In genomic region chr8:119777765-119778164, GRCm38 (mm10) we compare ENCODE assay signal across 7 mouse cellular contexts. TPM values are rescaled to one million over a fixed set of nuclear protein-coding genes. Genes with fewer than 3 reads are reported as not detected.
DNase-seq lines count a peak whose midpoint lies in the region; ATAC-seq and TF ChIP-seq lines count a peak whose summit lies in the region.

No protein-coding gene starts in this region.

- H3K4me2 ChIP-seq in kidney, embryonic 15.5 days: peak overlapping the region; percentile 84
- H3K4me2 ChIP-seq in forebrain, embryonic 12.5 days: peak overlapping the region; percentile 92
- H3K4me2 ChIP-seq in liver, embryonic 12.5 days: peak overlapping the region; percentile 94
- H3K4me2 ChIP-seq in neural tube, embryonic 14.5 days (ENCODE audit: low read depth, low read length): peak overlapping the region; percentile 90

- H3K9ac ChIP-seq in kidney, embryonic 15.5 days: peak overlapping the region; percentile 69
- peak overlapping the region; percentile 78 for H3K9ac ChIP-seq in forebrain, embryonic 12.5 days
- peak overlapping the region; percentile 81 for H3K9ac ChIP-seq in liver, embryonic 12.5 days
- H3K9ac ChIP-seq in neural tube, embryonic 14.5 days (replicated peaks; ENCODE audit: low read depth, low read length): peak overlapping the region; percentile 58

- H3K27ac ChIP-seq in kidney, embryonic 15.5 days: peak overlapping the region; percentile 86
- peak overlapping the region; percentile 80 for H3K27ac ChIP-seq in forebrain, embryonic 12.5 days
- peak overlapping the region; percentile 71 for H3K27ac ChIP-seq in liver, embryonic 12.5 days
- peak overlapping the region; percentile 82 for H3K27ac ChIP-seq in neural tube, embryonic 14.5 days (ENCODE audit: low read depth, low read length)

- no peaks in the 10 kb centered on the region for H3K9me3 ChIP-seq in kidney, embryonic 15.5 days (replicated peaks)
- no peaks in the 10 kb centered on the region for H3K9me3 ChIP-seq in forebrain, embryonic 12.5 days
- H3K9me3 ChIP-seq in liver, embryonic 12.5 days (replicated peaks): no peaks in the 10 kb centered on the region
- H3K9me3 ChIP-seq in neural tube, embryonic 14.5 days (ENCODE audit: control insufficient read depth, low read length): no peaks in the 10 kb centered on the region

- H3K27me3 ChIP-seq in kidney, embryonic 15.5 days: no peaks in the 10 kb centered on the region
- H3K27me3 ChIP-seq in forebrain, embryonic 12.5 days: peaks cover 6% of the 10 kb centered on the region; the same call in 1 of the 2 replicates
- H3K27me3 ChIP-seq in liver, embryonic 12.5 days (replicated peaks): no peaks in the 10 kb centered on the region; the same call in 1 of the 2 replicates
- H3K27me3 ChIP-seq in neural tube, embryonic 14.5 days (ENCODE audit: control insufficient read depth, insufficient read depth, low read length): no peaks in the 10 kb centered on the region

- no peak for DNase-seq in kidney, adult 18-20 months
- peak; percentile 45 for DNase-seq in brain, embryonic 14.5 days (ENCODE audit: low read depth)
- DNase-seq in left cerebral cortex, adult 8-10 months (ENCODE audit: low spot score in 2 of 2): no peak

- H3K4me1 ChIP-seq in kidney, embryonic 15.5 days: peaks cover 33% of the 10 kb centered on the region
- H3K4me1 ChIP-seq in forebrain, embryonic 12.5 days: peaks cover 19% of the 10 kb centered on the region
- peaks cover 25% of the 10 kb centered on the region for H3K4me1 ChIP-seq in liver, embryonic 12.5 days
- peaks cover 13% of the 10 kb centered on the region for H3K4me1 ChIP-seq in neural tube, embryonic 14.5 days (ENCODE audit: control insufficient read depth, insufficient read depth, low read length)

- H3K4me3 ChIP-seq in kidney, embryonic 15.5 days (replicated peaks): peak overlapping the region; percentile 60
- peak overlapping the region; percentile 60 for H3K4me3 ChIP-seq in forebrain, embryonic 12.5 days (replicated peaks)
- H3K4me3 ChIP-seq in liver, embryonic 12.5 days: peak overlapping the region; percentile 70
- peak overlapping the region; percentile 51 for H3K4me3 ChIP-seq in neural tube, embryonic 14.5 days (ENCODE audit: low read depth, low read length)

- TF ChIP-seq CTCF in brain, embryonic 14.5 days (IDR thresholded peaks at IDR 0.05; ENCODE audit: borderline replicate concordance, extremely low read depth, insufficient read depth, insufficient read length): no peak

- peak; percentile 20; the same call in 1 of the 2 replicates for ATAC-seq in kidney, embryonic 15.5 days (replicated peaks; ENCODE audit: low FRiP score)
- peak; percentile 25 for ATAC-seq in forebrain, embryonic 12.5 days (ENCODE audit: low FRiP score)
- ATAC-seq in liver, embryonic 12.5 days: peak; percentile 20
- no peak; the same call in 1 of the 2 replicates for ATAC-seq in neural tube, embryonic 14.5 days (ENCODE audit: low read depth)

- no peak for TF ChIP-seq POLR2A in brain, embryonic 14.5 days (IDR thresholded peaks at IDR 0.05; ENCODE audit: borderline replicate concordance, extremely low read depth, insufficient read depth, insufficient read length, poor library complexity, severe bottlenecking)

- no peaks in the 10 kb centered on the region for H3K36me3 ChIP-seq in kidney, embryonic 15.5 days
- H3K36me3 ChIP-seq in forebrain, embryonic 12.5 days (replicated peaks): no peaks in the 10 kb centered on the region
- H3K36me3 ChIP-seq in liver, embryonic 12.5 days: no peaks in the 10 kb centered on the region
- H3K36me3 ChIP-seq in neural tube, embryonic 14.5 days (ENCODE audit: control insufficient read depth, insufficient read depth, low read length): no peaks in the 10 kb centered on the region

- 11% methylated on average over 7 of the region's 7 CpGs for WGBS in kidney, embryonic 15.5 days
- 23% methylated on average over 7 of the region's 7 CpGs for WGBS in forebrain, embryonic 12.5 days
- 25% methylated on average over 7 of the region's 7 CpGs for WGBS in liver, embryonic 12.5 days (ENCODE audit: insufficient replicate concordance)
- 20% methylated on average over 7 of the region's 7 CpGs for WGBS in neural tube, embryonic 14.5 days

RNA-seq across cellular contexts. Expression of gene Tldc1, which starts 0.5 kb away (rescaled TPM):
- polyA plus RNA-seq in kidney, embryonic 15.5 days (2015; fragmentation: Nextera tagmentation; extraction: Ambion mirVana): 14.9 and 15.0 TPM in 2 replicates
- 13.5 and 16.1 TPM in 2 replicates for polyA plus RNA-seq in brain, embryonic 14.5 days (2012; rRNA removed)
- polyA plus RNA-seq in forebrain, embryonic 12.5 days (2016; fragmentation: Nextera tagmentation; extraction: Ambion mirVana): 10.9 and 12.7 TPM in 2 replicates
- polyA plus RNA-seq in liver, embryonic 12.5 days (2016; fragmentation: Nextera tagmentation; extraction: Ambion mirVana): 6.1 and 6.7 TPM in 2 replicates
- 8.1 and 8.9 TPM in 2 replicates for polyA plus RNA-seq in neural tube, embryonic 14.5 days (2014; fragmentation: Nextera tagmentation; extraction: Ambion mirVana)
- total RNA-seq in left cerebral cortex, adult 8-10 months (2022): 10 to 100 TPM; 12.8 to 14.2 (median 13.6) TPM
